Mouse (Mus musculus): ENCODE measurements around the gene Lbhd1. TPM values are rescaled to one million over a fixed set of nuclear protein-coding genes. Genes with fewer than 3 reads are reported as not detected.
A peak's percentile ranks its signal among the peaks of the same experiment; 100 is the strongest.

Gene Lbhd1
- total and polyA plus RNA-seq, 3 experiments = 15.5 to 123 (median 46.5) TPM

- Histone ChIP-seq H3K27ac (ENCODE audit: control insufficient read depth, low read depth, low read length) (no peak overlapping the region), H3K4me3 (ENCODE audit: control insufficient read depth in 1 of 2, insufficient read depth in 1 of 2, low read depth in 2 of 2, low read length in 2 of 2) (no peak overlapping the region), H3K9ac (ENCODE audit: control insufficient read depth, low read depth, low read length, poor library complexity, severe bottlenecking) (no peak overlapping the region; the same call in 1 of the 2 replicates), H3K9me3 (replicated peaks; ENCODE audit: insufficient read depth, low read length) (no peaks in the 10 kb centered on the region), H3K27me3 (ENCODE audit: control insufficient read depth in 1 of 2, insufficient read depth in 2 of 2, low read length in 2 of 2) (no peaks in the 10 kb centered on the region), H3K79me2 (ENCODE audit: control insufficient read depth, insufficient read depth, low read length, poor library complexity) (peaks cover 16% of the 10 kb centered on the region), H3K4me1 (ENCODE audit: control insufficient read depth in 1 of 2, insufficient read depth in 2 of 2, low read length in 2 of 2) (peaks cover 13 to 18% of the 10 kb centered on the region in 2 experiments; a peak in 3 of 4 replicates), H3K36me3 (ENCODE audit: control insufficient read depth in 1 of 2, insufficient read depth in 2 of 2, low read length in 2 of 2) (peaks cover 0 to 20% of the 10 kb centered on the region in 2 experiments; a peak in 2 of 4 replicates)
- TF ChIP-seq MYB (IDR thresholded peaks at IDR 0.05; ENCODE audit: low read depth, low read length) = no peak
- no peak for TF ChIP-seq ZMIZ1 (IDR thresholded peaks at IDR 0.05; ENCODE audit: low read depth, low read length)
- no peak for TF ChIP-seq MAX (IDR thresholded peaks at IDR 0.05; ENCODE audit: low read length)
- no peak for TF ChIP-seq RCOR1 (IDR thresholded peaks at IDR 0.05; ENCODE audit: low read depth, low read length)
- no peak for TF ChIP-seq NRF1 (IDR thresholded peaks at IDR 0.05; ENCODE audit: insufficient read depth, low read depth, low read length, poor library complexity, severe bottlenecking)
- no peak for TF ChIP-seq MXI1 (IDR thresholded peaks at IDR 0.05; ENCODE audit: low read depth, low read length)
- no peak for DNase-seq (ENCODE audit: low read depth, low spot score)
Observed at GRCm38 (mm10) chr19:8921741-8922140, 38.2 kb downstream of the Lbhd1 start.

GRCm38 (mm10) chr19:8926766-8927165 is 43.2 kb downstream of the Lbhd1 start:
- peaks cover 20 to 38% of the 10 kb centered on the region in 2 experiments for H3K4me1 ChIP-seq (ENCODE audit: control insufficient read depth in 1 of 2, insufficient read depth in 2 of 2, low read length in 2 of 2)
- peak overlapping the region; percentile 36 for H3K27ac ChIP-seq (ENCODE audit: control insufficient read depth, low read depth, low read length)
- DNase-seq (ENCODE audit: low read depth, low spot score) = peak; percentile 27
- TF ChIP-seq USF1 (IDR thresholded peaks at IDR 0.05; ENCODE audit: low read depth, low read length) (no peak), POLR2AphosphoS5 (IDR thresholded peaks at IDR 0.05; ENCODE audit: borderline replicate concordance, low read depth, low read length) (no peak), ZNF384 (IDR thresholded peaks at IDR 0.05; ENCODE audit: low read depth, low read length) (0 out of 2 replicates have a peak, but pooled peaks have one; percentile 48), JUND (IDR thresholded peaks at IDR 0.05; ENCODE audit: low read depth, low read length) (no peak), CHD1 (IDR thresholded peaks at IDR 0.05; ENCODE audit: low read depth, low read length) (no peak), MXI1 (IDR thresholded peaks at IDR 0.05; ENCODE audit: low read depth, low read length) (peak; percentile 43; the same call in 1 of the 2 replicates), RCOR1 (IDR thresholded peaks at IDR 0.05; ENCODE audit: low read depth, low read length) (no peak), MYC (IDR thresholded peaks at IDR 0.05; ENCODE audit: low read depth, low read length) (peak; percentile 61; the same call in 1 of the 2 replicates), NELFE (IDR thresholded peaks at IDR 0.05; ENCODE audit: low read depth, low read length) (no peak), RAD21 (IDR thresholded peaks at IDR 0.05; ENCODE audit: low read depth, low read length) (no peak), SIN3A (IDR thresholded peaks at IDR 0.05; ENCODE audit: low read length) (no peak), MAX (IDR thresholded peaks at IDR 0.05; ENCODE audit: low read length) (peak; percentile 44; the same call in 1 of the 2 replicates), POLR2A (IDR thresholded peaks at IDR 0.05; ENCODE audit: control insufficient read depth in 1 of 2, insufficient read depth in 1 of 2, low read depth in 1 of 2, low read length in 2 of 2, poor library complexity in 1 of 2) (no peak), MEF2A (IDR thresholded peaks at IDR 0.05; ENCODE audit: extremely low read depth, insufficient replicate concordance, low read depth, low read length, poor library complexity, severe bottlenecking) (no peak), UBTF (IDR thresholded peaks at IDR 0.05; ENCODE audit: borderline replicate concordance, insufficient read depth, low read depth, low read length) (no peak), ETS1 (IDR thresholded peaks at IDR 0.05; ENCODE audit: low read depth, low read length) (peak; percentile 57), GABPA (IDR thresholded peaks at IDR 0.05; ENCODE audit: low read depth, low read length) (no peak), MAFK (IDR thresholded peaks at IDR 0.05; ENCODE audit: borderline replicate concordance, low read depth, low read length) (no peak), SMC3 (IDR thresholded peaks at IDR 0.05; ENCODE audit: low read depth, low read length) (no peak), MAZ (IDR thresholded peaks at IDR 0.05; ENCODE audit: low read depth, low read length) (0 out of 2 replicates have a peak, but pooled peaks have one; percentile 16), USF2 (IDR thresholded peaks at IDR 0.05; ENCODE audit: borderline replicate concordance in 1 of 2, insufficient read depth in 1 of 2, low read depth in 1 of 2, low read length in 2 of 2) (no peak)
- no peaks in the 10 kb centered on the region for H3K27me3 ChIP-seq (ENCODE audit: control insufficient read depth in 1 of 2, insufficient read depth in 2 of 2, low read length in 2 of 2)
- H3K9ac ChIP-seq (ENCODE audit: control insufficient read depth, low read depth, low read length, poor library complexity, severe bottlenecking) = peak overlapping the region; percentile 15
- no peak overlapping the region for H3K4me3 ChIP-seq (ENCODE audit: control insufficient read depth in 1 of 2, insufficient read depth in 1 of 2, low read depth in 2 of 2, low read length in 2 of 2)
- H3K79me2 ChIP-seq (ENCODE audit: control insufficient read depth, insufficient read depth, low read length, poor library complexity) = peaks cover 4% of the 10 kb centered on the region
- H3K9me3 ChIP-seq (replicated peaks; ENCODE audit: insufficient read depth, low read length) = no peaks in the 10 kb centered on the region
- peaks cover 0 to 28% of the 10 kb centered on the region in 2 experiments; a peak in 2 of 4 replicates for H3K36me3 ChIP-seq (ENCODE audit: control insufficient read depth in 1 of 2, insufficient read depth in 2 of 2, low read length in 2 of 2)
